Mouse (Mus musculus) megakaryocyte, embryonic 14.5 days (primary cell): ENCODE results near the gene Hoxa13.

Source experiments
- FLI1 ChIP-seq: IDR thresholded peaks from 2 replicates; pipeline ENCODE4 v1.6.1; 2012; ENCODE audit warnings: low read length, inconsistent platforms, mixed read lengths
- GATA1 ChIP-seq: IDR thresholded peaks from 3 replicates; pipeline ENCODE4 v1.6.1; 2012; ENCODE audit warnings: mixed read lengths, low read length, inconsistent platforms, borderline replicate concordance

- TF ChIP-seq GATA1 (no peak), FLI1 (no peak)
These were observed 31.6 kb upstream of the Hoxa13 start for GRCm38 (mm10) chr6:52292328-52292727.
